Mouse (Mus musculus) monocyte, adult 2 months (primary cell): ENCODE results near the gene Adamtsl1.

Experiments
- DNase-seq, 2 experiments: peaks; one replicate each; pipeline ENCODE4 v3.0.0; 2022; ENCODE audit warnings: low spot score in 2 of 2, low read depth in 1 of 2

Gene Adamtsl1

GRCm38 (mm10) chr4:85790226-85790625 lies 276.3 kb downstream of the Adamtsl1 start:
- no peak for DNase-seq

DNA sequence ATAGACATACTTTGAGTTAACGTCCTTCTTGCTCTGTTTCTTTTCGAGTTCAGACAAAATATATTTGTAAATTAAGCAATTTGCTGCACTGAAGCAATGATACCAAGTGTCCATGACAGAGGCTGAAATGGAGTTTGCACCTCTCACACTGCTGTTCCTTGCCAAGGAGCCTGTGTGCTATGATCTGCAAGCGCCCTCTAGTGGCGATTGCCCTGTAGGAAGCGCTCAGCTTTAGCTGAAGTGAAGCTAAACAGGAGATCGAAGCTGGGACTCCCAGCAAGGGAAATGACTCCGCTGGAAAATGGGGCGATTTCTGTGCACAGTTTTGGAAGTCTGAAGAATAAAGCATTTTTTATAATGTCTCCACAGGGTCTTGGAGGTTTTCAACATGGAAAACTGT lies 287.8 kb downstream of the Adamtsl1 start:
- no peak for DNase-seq

DNA sequence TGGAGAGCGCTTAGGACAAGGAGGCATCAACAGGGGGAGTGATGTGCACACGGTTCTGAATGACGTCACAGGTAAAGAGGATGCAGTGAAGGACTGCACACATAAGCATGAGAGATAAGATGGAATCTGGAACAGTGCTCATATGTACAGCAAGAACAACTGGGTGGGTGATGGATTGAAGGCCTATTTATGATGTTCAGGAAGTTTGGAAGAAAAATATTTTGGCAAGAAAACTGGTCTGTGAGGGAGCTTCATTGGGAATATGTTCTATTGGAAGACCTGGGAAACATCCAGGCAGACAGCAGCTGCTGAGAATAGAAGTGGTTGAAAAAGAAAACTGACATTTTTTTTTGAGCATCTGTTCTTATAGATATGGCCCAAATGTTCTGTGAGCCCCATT lies 300.4 kb downstream of the Adamtsl1 start:
- DNase-seq, result no peak

GRCm38 (mm10) chr4:85818504-85818903 lies 304.5 kb downstream of the Adamtsl1 start:
- DNase-seq, result no peak

DNA sequence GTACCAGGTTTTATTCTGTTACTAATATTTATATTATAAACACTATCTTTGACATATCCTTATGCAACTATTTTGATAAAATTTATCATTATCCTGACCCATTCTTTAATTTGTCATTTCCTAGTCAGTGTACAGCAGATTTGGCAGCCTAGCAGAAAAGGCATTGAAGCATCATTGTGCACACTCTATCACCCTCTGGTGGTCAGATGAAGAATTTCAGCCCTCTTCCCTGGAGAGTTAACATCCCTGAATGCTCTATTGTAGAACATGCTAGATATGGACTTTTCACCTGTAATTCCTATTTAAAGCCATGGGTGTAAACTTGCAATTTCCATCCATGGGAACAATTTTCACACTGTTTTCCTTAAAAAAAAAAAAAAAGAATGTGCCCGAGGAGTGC lies 305.2 kb downstream of the Adamtsl1 start:
- DNase-seq, result no peak

DNA sequence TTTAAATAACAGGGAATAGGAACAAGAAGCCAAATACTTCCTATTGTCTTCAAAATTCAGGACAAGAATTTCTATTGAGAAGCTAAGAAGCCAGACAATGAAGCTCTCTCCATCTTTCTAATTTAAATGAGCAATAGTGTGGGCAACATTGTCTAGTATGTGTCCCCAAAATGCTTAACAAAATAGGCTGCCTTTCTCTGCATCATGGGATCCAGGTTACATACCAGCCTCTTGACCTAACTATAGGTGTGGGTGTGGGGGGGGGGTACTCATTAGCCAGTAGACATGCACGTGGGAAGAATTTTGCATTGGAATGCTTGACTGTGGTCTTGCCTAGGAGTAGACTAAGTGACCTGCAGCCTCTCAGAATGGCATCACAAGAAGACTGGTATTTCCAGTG lies 305.9 kb downstream of the Adamtsl1 start:
- no peak for DNase-seq

- DNase-seq, result no peak
These were observed 310.2 kb downstream of the Adamtsl1 start for GRCm38 (mm10) chr4:85823952-85824704.

DNA sequence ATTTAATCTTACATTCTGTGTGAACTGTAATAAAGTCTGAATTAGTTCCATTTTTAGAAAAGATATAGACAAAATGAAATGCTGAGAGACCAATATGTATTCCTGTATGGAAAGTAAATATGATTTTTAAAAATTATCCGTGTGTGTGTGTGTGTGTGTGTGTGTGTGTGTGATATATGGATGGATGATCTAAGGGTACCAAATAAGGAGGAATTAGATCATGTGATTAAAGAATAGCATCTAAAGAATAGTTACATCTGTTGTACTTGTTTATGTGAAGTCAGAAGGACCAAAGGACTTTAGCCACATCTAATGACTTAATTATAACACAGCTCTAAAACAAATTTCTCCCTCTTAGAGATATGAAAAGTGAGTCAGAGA lies 310.7 kb downstream of the Adamtsl1 start:
- DNase-seq, result no peak

GRCm38 (mm10) chr4:85837058-85837457 lies 323.1 kb downstream of the Adamtsl1 start:
- DNase-seq, result no peak

DNA sequence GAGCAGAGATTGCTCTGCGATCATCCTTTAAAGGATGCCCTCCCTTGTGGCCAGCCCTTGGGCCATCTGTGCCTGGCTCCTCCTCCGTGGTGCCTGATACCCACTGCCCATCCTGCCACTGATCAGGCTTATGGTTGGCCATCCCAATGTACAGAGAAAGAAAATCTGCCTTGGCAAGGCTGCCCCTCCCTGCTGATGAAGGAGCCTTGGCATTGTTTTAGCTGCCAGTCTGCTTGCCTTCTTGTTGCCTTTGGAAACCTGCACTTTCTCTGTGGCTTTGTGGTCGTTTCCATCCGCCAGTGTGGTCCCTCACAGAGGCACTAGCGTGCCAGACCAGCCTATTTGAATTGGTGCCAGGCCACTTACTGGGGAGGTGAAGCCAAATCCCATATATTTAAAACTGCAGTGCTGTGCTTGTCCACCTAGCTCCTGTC lies 323.6 kb downstream of the Adamtsl1 start:
- DNase-seq, result no peak

DNA sequence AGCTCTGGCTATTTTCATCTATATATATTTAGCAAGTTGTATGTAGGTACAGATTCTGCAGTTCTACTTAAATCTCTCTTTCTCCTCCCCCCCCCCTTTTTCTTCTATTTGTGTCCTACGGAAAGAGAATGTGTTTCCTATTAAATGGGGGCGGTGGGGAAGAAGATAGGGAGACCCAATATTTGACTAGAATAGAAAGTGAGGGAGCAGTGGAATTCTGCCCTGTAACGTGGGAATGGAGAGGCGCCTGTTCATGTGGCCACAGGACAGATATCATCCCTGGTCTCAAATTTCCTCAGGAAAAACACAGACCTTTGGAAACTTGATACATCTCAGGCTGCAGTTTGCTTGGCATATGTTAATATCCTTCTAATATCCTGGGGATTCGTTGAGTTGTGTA lies 324.1 kb downstream of the Adamtsl1 start:
- no peak for DNase-seq

- no peak for DNase-seq
These were observed 328.1 kb downstream of the Adamtsl1 start for GRCm38 (mm10) chr4:85842113-85842512.

GRCm38 (mm10) chr4:85844381-85844780 lies 330.4 kb downstream of the Adamtsl1 start:
- DNase-seq, result no peak

DNA sequence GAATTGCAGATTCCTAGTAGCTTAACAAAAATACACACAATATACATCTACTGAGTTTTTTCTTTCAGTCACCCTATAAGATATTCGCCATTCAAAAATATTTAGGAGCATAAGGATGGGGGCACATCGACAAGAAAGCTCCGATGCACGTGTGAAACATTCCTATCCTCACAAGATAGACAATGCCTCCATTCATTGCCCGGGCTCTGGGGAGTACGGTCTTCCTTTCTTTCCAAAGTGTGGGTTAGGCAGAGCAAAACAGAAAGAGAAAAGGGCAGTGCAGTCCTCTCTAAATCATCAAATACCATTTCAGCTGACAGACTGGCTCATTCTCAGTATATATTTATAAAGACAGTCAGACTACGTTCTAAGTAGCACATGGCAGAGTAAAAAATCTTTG lies 332.0 kb downstream of the Adamtsl1 start:
- no peak for DNase-seq

GRCm38 (mm10) chr4:85853401-85853800 lies 339.4 kb downstream of the Adamtsl1 start:
- DNase-seq, result no peak

- DNase-seq, result no peak
These were observed 340.5 kb downstream of the Adamtsl1 start for GRCm38 (mm10) chr4:85854507-85854906.

GRCm38 (mm10) chr4:85879376-85879775 lies 365.4 kb downstream of the Adamtsl1 start:
- no peak for DNase-seq

DNA sequence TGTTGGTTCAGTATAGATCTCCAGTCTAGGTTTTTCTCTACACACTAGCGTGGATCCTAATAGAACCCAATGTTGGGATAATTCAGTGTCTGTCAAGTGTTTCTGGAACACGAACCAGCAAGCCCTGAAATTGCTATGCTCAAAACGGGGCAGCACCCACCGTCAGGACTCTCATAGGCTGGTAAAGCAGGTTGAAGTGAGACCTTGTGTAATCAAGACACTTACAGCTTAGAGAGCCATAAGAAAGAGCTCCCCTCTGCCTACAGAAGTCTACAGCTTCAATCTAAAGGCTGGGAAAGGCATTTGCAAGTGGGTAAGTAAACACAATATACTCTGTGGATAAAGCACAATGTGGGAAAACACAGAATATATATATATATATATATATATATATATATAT lies 367.3 kb downstream of the Adamtsl1 start:
- no peak for DNase-seq

DNA sequence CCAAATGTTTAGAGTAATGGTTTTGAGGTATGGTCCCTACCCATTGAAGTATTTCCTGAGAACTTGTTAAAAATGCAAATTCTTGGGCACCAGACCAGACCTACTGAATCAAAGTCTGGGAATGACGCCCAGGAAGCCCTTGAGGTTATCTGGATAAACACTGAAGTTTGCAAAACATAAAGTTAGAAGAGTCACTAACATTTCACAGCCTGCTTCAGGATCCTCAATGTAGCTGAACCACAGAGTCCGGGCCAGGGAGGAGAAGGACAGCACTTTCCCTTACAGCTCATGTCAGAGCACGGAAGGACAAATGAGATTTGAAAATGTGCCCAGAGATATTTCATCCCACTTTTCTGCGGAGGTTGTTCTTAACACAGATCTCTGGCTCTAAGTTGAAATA lies 370.1 kb downstream of the Adamtsl1 start:
- no peak for DNase-seq

- no peak for DNase-seq
These were observed 376.1 kb downstream of the Adamtsl1 start for GRCm38 (mm10) chr4:85889877-85890598.

- no peak for DNase-seq
These were observed 387.3 kb downstream of the Adamtsl1 start for GRCm38 (mm10) chr4:85901316-85901715.

GRCm38 (mm10) chr4:85904217-85904616 lies 390.2 kb downstream of the Adamtsl1 start:
- DNase-seq, result no peak

GRCm38 (mm10) chr4:85916034-85916433 lies 402.1 kb downstream of the Adamtsl1 start:
- no peak for DNase-seq
